In the genomic region with DNA sequence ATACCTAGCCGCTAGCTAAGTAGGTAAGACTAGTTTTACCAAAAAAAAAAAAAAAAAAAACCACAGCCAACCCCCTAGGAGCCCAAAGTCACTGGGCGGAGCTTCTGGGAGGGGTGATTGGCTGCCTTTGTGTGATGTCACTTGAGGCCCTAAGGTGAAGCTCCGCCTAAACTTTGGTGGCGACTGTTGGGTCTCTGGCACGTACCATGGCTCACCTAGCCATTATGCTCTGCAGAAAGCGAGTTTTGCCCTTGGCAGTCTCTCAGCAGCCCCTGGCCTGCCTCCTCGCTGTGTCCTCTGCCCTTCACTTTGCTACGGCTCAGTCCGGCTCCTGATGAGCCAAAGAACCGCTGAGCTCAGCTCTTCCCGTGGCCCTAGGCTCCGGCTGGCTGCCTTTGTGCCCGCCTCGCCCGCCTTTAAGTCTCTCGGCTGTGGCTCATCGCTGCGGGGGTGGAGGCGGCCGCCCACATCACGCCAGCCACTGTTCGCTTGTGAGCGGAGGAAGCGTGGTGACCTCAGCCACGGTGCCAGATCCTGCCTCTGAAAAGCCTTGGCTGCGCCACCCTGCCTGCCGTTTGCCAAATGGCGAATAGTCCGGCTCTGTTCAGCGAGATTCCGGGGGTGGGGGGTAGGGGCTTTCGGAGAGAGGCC, we compare ENCODE assay signal across 8 mouse cellular contexts. TPM values are rescaled to one million over a fixed set of nuclear protein-coding genes. Genes with fewer than 3 reads are reported as not detected.
DNase-seq lines count a peak whose midpoint lies in the region; ATAC-seq and TF ChIP-seq lines count a peak whose summit lies in the region.

No protein-coding gene starts in this region.

- peak overlapping the region; percentile 95 for H3K4me2 ChIP-seq in heart, embryonic 11.5 days
- H3K4me2 ChIP-seq in kidney, embryonic 15.5 days, result peak overlapping the region; percentile 86
- peak overlapping the region; percentile 89 for H3K4me2 ChIP-seq in myocyte (ENCODE audit: low read depth)

- H3K27me3 ChIP-seq in heart, embryonic 11.5 days (ENCODE audit: control insufficient read depth, insufficient read depth, low read length), result no peaks in the 10 kb centered on the region
- H3K27me3 ChIP-seq in kidney, embryonic 15.5 days, result no peaks in the 10 kb centered on the region
- no peaks in the 10 kb centered on the region for H3K27me3 ChIP-seq in liver, adult 2 months (ENCODE audit: control insufficient read depth, insufficient read depth, low read length)
- no peaks in the 10 kb centered on the region for H3K27me3 ChIP-seq in myocyte (ENCODE audit: control insufficient read depth, insufficient read depth, insufficient read length)
- H3K27me3 ChIP-seq in splenic B cell, adult 2 months (ENCODE audit: control insufficient read depth, insufficient read depth, low read length, poor library complexity, severe bottlenecking), result no peaks in the 10 kb centered on the region

- H3K9ac ChIP-seq in heart, embryonic 11.5 days (ENCODE audit: low read depth, low read length), result peak overlapping the region; percentile 88
- peak overlapping the region; percentile 59 for H3K9ac ChIP-seq in kidney, embryonic 15.5 days
- peak overlapping the region; percentile 83 for H3K9ac ChIP-seq in liver, adult 2 months (ENCODE audit: low read depth, low read length)

- H3K4me3 ChIP-seq in bone marrow macrophage, adult 2 months (ENCODE audit: insufficient read depth, low read length), result peak overlapping the region; percentile 57
- H3K4me3 ChIP-seq in embryonic fibroblast, embryonic 13.5 days (ENCODE audit: insufficient read depth, low read length), result peak overlapping the region; percentile 51
- peak overlapping the region; percentile 59 for H3K4me3 ChIP-seq in heart, embryonic 11.5 days (ENCODE audit: low read depth, low read length)
- peak overlapping the region; percentile 55 for H3K4me3 ChIP-seq in kidney, embryonic 15.5 days (replicated peaks)
- H3K4me3 ChIP-seq in liver, adult 2 months (ENCODE audit: insufficient read depth, low read depth, low read length), result peak overlapping the region; percentile 63
- peak overlapping the region; percentile 23 for H3K4me3 ChIP-seq in myocyte

- TF ChIP-seq POLR2A in bone marrow macrophage, adult 2 months (IDR thresholded peaks at IDR 0.05; ENCODE audit: borderline replicate concordance, low read depth, low read length), result no peak
- TF ChIP-seq POLR2A in embryonic fibroblast, embryonic 13.5 days (IDR thresholded peaks at IDR 0.05; ENCODE audit: low read depth, low read length), result peak; percentile 82
- peak; percentile 80 for TF ChIP-seq POLR2A in liver, adult 2 months (IDR thresholded peaks at IDR 0.05; ENCODE audit: extremely low read depth, insufficient read depth, low read length)
- TF ChIP-seq POLR2A in myocyte (IDR thresholded peaks at IDR 0.05; ENCODE audit: insufficient read length, low read depth), result peak; percentile 79

- WGBS in heart, embryonic 11.5 days (ENCODE audit: insufficient replicate concordance), result 1% methylated on average over 32 of the region's 32 CpGs
- under 1% methylated on average over 32 of the region's 32 CpGs for WGBS in kidney, embryonic 15.5 days
- 1% methylated on average over 32 of the region's 32 CpGs for WGBS in liver, adult 2 months

- H3K36me3 ChIP-seq in heart, embryonic 11.5 days (ENCODE audit: control insufficient read depth, insufficient read depth, low read length), result no peaks in the 10 kb centered on the region
- no peaks in the 10 kb centered on the region for H3K36me3 ChIP-seq in kidney, embryonic 15.5 days
- no peaks in the 10 kb centered on the region for H3K36me3 ChIP-seq in liver, adult 2 months (ENCODE audit: control insufficient read depth, insufficient read depth, low read length)
- no peaks in the 10 kb centered on the region for H3K36me3 ChIP-seq in myocyte (ENCODE audit: control insufficient read depth, insufficient read depth)
- peaks cover 1% of the 10 kb centered on the region for H3K36me3 ChIP-seq in splenic B cell, adult 2 months (ENCODE audit: control insufficient read depth, insufficient read depth, low read length, poor library complexity, severe bottlenecking)

- ATAC-seq in heart, embryonic 11.5 days (replicated peaks; ENCODE audit: insufficient number of reproducible peaks, low FRiP score, low TSS enrichment), result peak; percentile 84
- peak; percentile 75 for ATAC-seq in kidney, embryonic 15.5 days (replicated peaks; ENCODE audit: low FRiP score)

- peak overlapping the region; percentile 88 for H3K27ac ChIP-seq in bone marrow macrophage, adult 2 months (ENCODE audit: insufficient read depth, low read depth, low read length)
- H3K27ac ChIP-seq in embryonic fibroblast, embryonic 13.5 days (ENCODE audit: insufficient read depth, low read length), result peak overlapping the region; percentile 80
- H3K27ac ChIP-seq in heart, embryonic 11.5 days (ENCODE audit: low read depth, low read length), result peak overlapping the region; percentile 90
- peak overlapping the region; percentile 94 for H3K27ac ChIP-seq in kidney, embryonic 15.5 days
- H3K27ac ChIP-seq in liver, adult 2 months (replicated peaks; ENCODE audit: insufficient read depth, low read depth, low read length), result peak overlapping the region; percentile 92

- peak; percentile 87 for DNase-seq in B cell, adult 2 months
- peak; percentile 94 for DNase-seq in liver, adult 2 months (ENCODE audit: extremely low read depth, low read depth, low spot score)
- DNase-seq in splenic B cell, adult 2 months (ENCODE audit: low read depth, low spot score), result peak; percentile 93

- no peak for TF ChIP-seq CTCF in bone marrow macrophage, adult 2 months (IDR thresholded peaks at IDR 0.05; ENCODE audit: low read depth, low read length)
- no peak for TF ChIP-seq CTCF in embryonic fibroblast, embryonic 13.5 days (IDR thresholded peaks at IDR 0.05; ENCODE audit: borderline replicate concordance, insufficient read depth, low read length)
- no peak for TF ChIP-seq CTCF in liver, adult 2 months (IDR thresholded peaks at IDR 0.05; ENCODE audit: low read depth, low read length)

- H3K79me2 ChIP-seq in liver, adult 2 months (ENCODE audit: control insufficient read depth, insufficient read depth, low read length), result no peaks in the 10 kb centered on the region
- peaks cover 33% of the 10 kb centered on the region for H3K79me2 ChIP-seq in myocyte (ENCODE audit: control insufficient read depth, insufficient read depth)

- H3K9me3 ChIP-seq in heart, embryonic 11.5 days (replicated peaks; ENCODE audit: control insufficient read depth, low read length), result no peaks in the 10 kb centered on the region
- no peaks in the 10 kb centered on the region for H3K9me3 ChIP-seq in kidney, embryonic 15.5 days (replicated peaks)

- H3K4me1 ChIP-seq in bone marrow macrophage, adult 2 months (ENCODE audit: control insufficient read depth, insufficient read depth, low read length), result peaks cover 62% of the 10 kb centered on the region
- H3K4me1 ChIP-seq in embryonic fibroblast, embryonic 13.5 days (ENCODE audit: control insufficient read depth, insufficient read depth, low read length), result peaks cover 21% of the 10 kb centered on the region
- H3K4me1 ChIP-seq in heart, embryonic 11.5 days (ENCODE audit: control insufficient read depth, insufficient read depth, low read length), result peaks cover 64% of the 10 kb centered on the region
- peaks cover 85% of the 10 kb centered on the region for H3K4me1 ChIP-seq in kidney, embryonic 15.5 days
- peaks cover 10% of the 10 kb centered on the region for H3K4me1 ChIP-seq in liver, adult 2 months (ENCODE audit: control insufficient read depth, insufficient read depth, low read length)

- H3ac ChIP-seq in myocyte (ENCODE audit: control insufficient read depth, insufficient read length), result peak overlapping the region; percentile 6

TF ChIP-seq in myocyte, 11 proteins besides CTCF, POLR2A, EP300 and RAD21:
- TF ChIP-seq CEBPB (IDR thresholded peaks at IDR 0.05; ENCODE audit: insufficient read depth, poor library complexity, severe bottlenecking), result no peak
- TF ChIP-seq REST (IDR thresholded peaks at IDR 0.05; ENCODE audit: insufficient read depth, insufficient read length), result no peak
- no peak for TF ChIP-seq MYOG (IDR thresholded peaks at IDR 0.05; ENCODE audit: control insufficient read depth in 1 of 3, insufficient read depth in 1 of 3, insufficient read length in 2 of 3, low read depth in 2 of 3)
- TF ChIP-seq TCF12 (IDR thresholded peaks at IDR 0.05; ENCODE audit: insufficient read depth, poor library complexity, severe bottlenecking), result no peak
- TF ChIP-seq MAX (IDR thresholded peaks at IDR 0.05; ENCODE audit: low read depth), result no peak
- peak; percentile 69 for TF ChIP-seq POLR2AphosphoS2 (IDR thresholded peaks at IDR 0.05; ENCODE audit: insufficient read length, low read depth)
- TF ChIP-seq E2F4 (IDR thresholded peaks at IDR 0.05; ENCODE audit: insufficient read depth), result no peak
- TF ChIP-seq USF1 (IDR thresholded peaks at IDR 0.05; ENCODE audit: low read depth), result no peak
- TF ChIP-seq MYOD1 (IDR thresholded peaks at IDR 0.05; ENCODE audit: control insufficient read depth in 1 of 3, insufficient read length in 2 of 3, low read depth in 2 of 3), result peak in 1 of 3 experiments; percentile 7
- no peak for TF ChIP-seq TCF3 (IDR thresholded peaks at IDR 0.05; ENCODE audit: insufficient read length, low read depth)
- no peak for TF ChIP-seq SRF (IDR thresholded peaks at IDR 0.05; ENCODE audit: control insufficient read depth, insufficient read length, low read depth)

RNA-seq across cellular contexts. Expression of gene Kif21b, which starts 8.9 kb away (rescaled TPM):
- polyA plus RNA-seq in bone marrow macrophage, adult 2 months (2012; ENCODE audit: insufficient read depth, insufficient read length, missing spikeins), result 16.2 and 17.9 TPM in 2 replicates
- polyA plus RNA-seq in embryonic fibroblast, embryonic 13.5 days (2011; ENCODE audit: insufficient read length, low read depth, missing spikeins), result 14.1 and 19.4 TPM in 2 replicates
- 3.9 TPM in 2 replicates for polyA plus RNA-seq in heart, embryonic 11.5 days (2014; fragmentation: Nextera tagmentation; extraction: Ambion mirVana)
- polyA plus RNA-seq in kidney, embryonic 15.5 days (2015; fragmentation: Nextera tagmentation; extraction: Ambion mirVana), result 2.0 and 2.5 TPM in 2 replicates
- 0.74 and 0.94 TPM in 2 replicates for total RNA-seq in liver, adult 2 months (2014; rRNA removed)
- 0.82 and 1.5 TPM in 2 replicates for polyA plus RNA-seq in liver, adult 2 months (2012; rRNA removed)
- 16.8 TPM for polyA plus RNA-seq in myocyte (2012; fragmentation: generic; extraction: Trizol)

Comparison
In these comparisons a context has a peak if more than half of its experiments do, and no peak if none do; other contexts are left out.
1. Peak in every context shown above with its lines: DNase-seq, ATAC-seq, H3K4me3 ChIP-seq and H3K27ac ChIP-seq.